Mouse (Mus musculus) ES-Bruce4 (cell line): Measurements from ENCODE around the gene Zfp282.

ENCODE experiments used
- CTCF ChIP-seq: IDR thresholded peaks from one replicate; pipeline ENCODE4 v1.8.1; 2011; ENCODE audit warnings: low read depth, low read length
- EP300 ChIP-seq: IDR thresholded peaks from 2 replicates; pipeline ENCODE4 v1.6.1; 2011; ENCODE audit warnings: low read depth, low read length; ENCODE audit not compliant: insufficient read depth
- POLR2A ChIP-seq: IDR thresholded peaks from one replicate; pipeline ENCODE4 v1.8.1; 2011; ENCODE audit warnings: low read length; ENCODE audit not compliant: insufficient read depth

- TF ChIP-seq EP300 (no peak), POLR2A (no peak), CTCF (peak; percentile 5)
Measured at GRCm38 (mm10) chr6:47904917-47905695, 28.1 kb downstream of the Zfp282 start.
